Comparison of ENCODE assay signal across 15 mouse cellular contexts in genomic region chr16:72800788-72801187, GRCm38 (mm10).
DNase-seq lines count a peak whose midpoint lies in the region; ATAC-seq and TF ChIP-seq lines count a peak whose summit lies in the region.
"Had no signal": no experiment of that assay in that cellular context is flagged by ENCODE, and none has a peak within 500 bp of the region (broad histone marks: within the 10 kb centered on the region; RNA-seq: fewer than 3 reads in every experiment).

No protein-coding gene starts in this region.

- H3K4me1 ChIP-seq in neural tube, embryonic 13.5 days (replicated peaks): peaks cover 36% of the 10 kb centered on the region
- peaks cover 20% of the 10 kb centered on the region for H3K4me1 ChIP-seq in hindbrain, embryonic 13.5 days (replicated peaks)
- H3K4me1 ChIP-seq: heart, embryonic 15.5 days; liver, embryonic 13.5 days had no signal

- no peaks in the 10 kb centered on the region for H3K36me3 ChIP-seq in neural tube, embryonic 13.5 days
- H3K36me3 ChIP-seq in hindbrain, embryonic 13.5 days: no peaks in the 10 kb centered on the region
- H3K36me3 ChIP-seq: heart, embryonic 15.5 days; liver, embryonic 13.5 days had no signal

- H3K9ac ChIP-seq in neural tube, embryonic 13.5 days: no peak overlapping the region
- no peak overlapping the region for H3K9ac ChIP-seq in hindbrain, embryonic 13.5 days
- H3K9ac ChIP-seq: forebrain, postnatal 0 days; heart, embryonic 15.5 days; liver, embryonic 13.5 days had no signal

- intact Hi-C loops in gastrocnemius, adult 2 months (cut with DNase I): no loop called here

- DNase-seq in gastrocnemius, adult 2 months: peak; percentile 22
- no peak for DNase-seq in gastrocnemius, adult 8-10 months (ENCODE audit: low spot score in 2 of 2)
- DNase-seq in neural tube, embryonic 10.5 days (ENCODE audit: extremely low spot score, low spot score): no peak
- no peak for DNase-seq in spleen, adult 18-20 months
- DNase-seq in urinary bladder, postnatal 25 days (ENCODE audit: low spot score): no peak
- DNase-seq: adrenal gland, postnatal 25 days; forebrain, postnatal 0 days; liver, embryonic 13.5 days; thymus, postnatal 14 days had no signal

- H3K4me3 ChIP-seq in gastrocnemius, adult 2 months: peak overlapping the region; percentile 62
- no peak overlapping the region for H3K4me3 ChIP-seq in neural tube, embryonic 13.5 days
- H3K4me3 ChIP-seq in hindbrain, embryonic 13.5 days: no peak overlapping the region
- H3K4me3 ChIP-seq: heart, embryonic 15.5 days; liver, embryonic 13.5 days had no signal

- 0 out of 2 replicates have a peak, but pooled peaks have one; percentile 13 for ATAC-seq in neural tube, embryonic 13.5 days (ENCODE audit: low read depth)
- peak; percentile 57; the same call in 1 of the 2 replicates for ATAC-seq in hindbrain, embryonic 13.5 days (ENCODE audit: low FRiP score)
- ATAC-seq: CD4-positive, CD25-positive, alpha-beta regulatory T cell, adult 4 months; forebrain, postnatal 0 days had no signal

- no peak for TF ChIP-seq CTCF in gastrocnemius, adult 2 months (IDR thresholded peaks at IDR 0.05)

- H3K27ac ChIP-seq in gastrocnemius, adult 2 months: peak overlapping the region; percentile 78
- peak overlapping the region; percentile 71 for H3K27ac ChIP-seq in neural tube, embryonic 13.5 days (replicated peaks)
- H3K27ac ChIP-seq in hindbrain, embryonic 13.5 days: peak overlapping the region; percentile 78
- H3K27ac ChIP-seq: heart, embryonic 15.5 days; kidney, postnatal 0 days; liver, embryonic 13.5 days; macrophage had no signal

- H3K4me2 ChIP-seq in neural tube, embryonic 13.5 days: peak overlapping the region; percentile 42; the same call in 1 of the 2 replicates
- H3K4me2 ChIP-seq in hindbrain, embryonic 13.5 days: peak overlapping the region; percentile 36; the same call in 1 of the 2 replicates
- H3K4me2 ChIP-seq: heart, embryonic 15.5 days; liver, embryonic 13.5 days had no signal

- H3K9me3 ChIP-seq in neural tube, embryonic 13.5 days: no peaks in the 10 kb centered on the region
- no peaks in the 10 kb centered on the region for H3K9me3 ChIP-seq in hindbrain, embryonic 13.5 days
- H3K9me3 ChIP-seq: heart, embryonic 15.5 days; liver, embryonic 13.5 days had no signal

- 75% methylated on average over 6 of the region's 6 CpGs for WGBS in neural tube, embryonic 13.5 days
- 87% methylated on average over 6 of the region's 6 CpGs for WGBS in hindbrain, embryonic 13.5 days

- no peaks in the 10 kb centered on the region for H3K27me3 ChIP-seq in neural tube, embryonic 13.5 days
- no peaks in the 10 kb centered on the region for H3K27me3 ChIP-seq in hindbrain, embryonic 13.5 days
- H3K27me3 ChIP-seq: heart, embryonic 15.5 days; liver, embryonic 13.5 days had no signal
